Mouse (Mus musculus) forebrain, embryonic 14.5 days (tissue): Measurements from ENCODE around the gene Slf2. TPM values are rescaled to one million over a fixed set of nuclear protein-coding genes. Genes with fewer than 3 reads are reported as not detected.

Experiments used
- ATAC-seq: fragments of 200-750 bp; cut with Nextera tagmentation; 2 replicates; pipeline ENCODE4 v1.8.0; 2017; ENCODE audit warnings: mild to moderate bottlenecking, moderate library complexity
- DNase-seq: peaks from one replicate; pipeline ENCODE4 v3.0.0-alpha.2; 2015; ENCODE audit warnings: low spot score
- H3K27ac ChIP-seq: fragments of 300-500 bp; sonication (generic); 2 replicates; pipeline ENCODE4 v1.5.1; 2014; ENCODE audit warnings: low read depth, mild to moderate bottlenecking, control low read depth, low read length, moderate library complexity
- H3K27me3 ChIP-seq: fragments of 300-500 bp; sonication (generic); replicated peaks from 2 replicates; pipeline ENCODE4 v1.6.1; 2014; ENCODE audit warnings: low read length, control low read depth, mixed read lengths; ENCODE audit not compliant: control insufficient read depth, insufficient read depth
- H3K36me3 ChIP-seq: fragments of 300-500 bp; sonication (generic); 2 replicates; pipeline ENCODE4 v1.6.1; 2014; ENCODE audit warnings: low read length, control low read depth; ENCODE audit not compliant: control insufficient read depth, insufficient read depth
- H3K4me1 ChIP-seq: fragments of 300-500 bp; sonication (generic); 2 replicates; pipeline ENCODE4 v1.6.1; 2014; ENCODE audit warnings: antibody characterized with exemption, low read length, control low read depth; ENCODE audit not compliant: control insufficient read depth, insufficient read depth
- H3K4me2 ChIP-seq: fragments of 300-500 bp; sonication (generic); 2 replicates; pipeline ENCODE4 v1.6.1; 2014; ENCODE audit warnings: mild to moderate bottlenecking, control low read depth, low read length
- H3K4me3 ChIP-seq: fragments of 300-500 bp; sonication (generic); 2 replicates; pipeline ENCODE4 v1.5.1; 2014; ENCODE audit warnings: low read depth, low read length, control low read depth
- H3K9ac ChIP-seq: fragments of 300-500 bp; sonication (generic); 2 replicates; pipeline ENCODE4 v1.6.1; 2014; ENCODE audit warnings: mild to moderate bottlenecking, low read length, control low read depth, moderate library complexity
- H3K9me3 ChIP-seq: fragments of 300-500 bp; sonication (generic); replicated peaks from 2 replicates; pipeline ENCODE4 v1.6.1; 2016; ENCODE audit warnings: low read length, control low read depth, mixed read lengths; ENCODE audit not compliant: control insufficient read depth
- WGBS: fragments of 180-500 bp; shearing (Covaris S2); extraction: QIAGEN DNeasy Blood & Tissue Kit; methylation state at CpG from one replicate; pipeline ENCODE4 v1.1.7; 2014; 5-methylcytosine and 5-hydroxymethylcytosine counted together
- polyA plus RNA-seq: library from polyadenylated mRNA; unstranded; fragments of >200 nt; fragmentation: Nextera tagmentation; extraction: Ambion mirVana; gene quantifications from 2 replicates; pipeline ENCODE4 v1.2.1, GENCODE M21; 2014

The Slf2 gene
- 22.9 and 28.1 TPM in 2 replicates for polyA plus RNA-seq

DNA sequence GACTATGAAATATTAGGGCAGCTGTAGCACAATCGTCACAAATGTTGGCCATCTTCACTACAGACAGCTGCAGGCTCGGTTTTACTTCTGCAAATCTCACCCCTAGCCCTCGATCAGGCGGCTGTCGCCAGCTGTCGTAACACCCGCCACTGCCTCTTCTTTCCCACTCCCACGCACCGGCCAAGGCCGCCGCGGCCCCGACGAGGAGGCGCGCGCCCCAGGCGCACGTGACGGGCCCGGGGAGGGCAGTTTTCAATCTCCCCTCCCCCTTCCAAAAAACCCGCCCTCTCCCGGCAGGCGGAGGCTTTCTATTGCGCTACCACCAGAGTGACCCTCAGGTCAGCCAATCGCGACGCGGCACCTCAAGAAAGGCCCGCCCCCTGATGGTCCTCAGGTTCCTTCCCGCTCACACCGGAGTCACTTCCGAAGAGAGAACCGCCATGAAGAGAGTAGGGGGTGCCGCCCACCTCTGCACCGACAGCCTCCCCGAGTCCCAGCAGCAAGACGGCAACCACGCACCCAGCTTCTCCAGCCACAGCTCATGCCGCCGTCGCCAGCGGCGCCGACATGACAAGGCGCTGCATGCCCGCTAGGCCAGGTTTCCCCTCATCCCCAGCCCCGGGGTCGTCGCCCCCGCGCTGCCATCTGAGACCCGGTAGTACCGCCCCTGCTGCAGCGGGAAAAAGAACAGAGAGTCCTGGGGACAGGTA is at the start of gene Slf2:
Slf2 (plus strand) TSS at position 408 of the 710 bp plus-strand sequence.
- Histone ChIP-seq H3K36me3 (peaks cover 11% of the 10 kb centered on the region), H3K9ac (peak within 1 kb of the TSS; percentile 81), H3K9me3 (no peaks in the 10 kb centered on the region), H3K4me2 (peak within 1 kb of the TSS; percentile 73), H3K27ac (peak within 1 kb of the TSS; percentile 78), H3K27me3 (no peaks in the 10 kb centered on the region), H3K4me1 (peaks cover 9% of the 10 kb centered on the region), H3K4me3 (peak within 1 kb of the TSS; percentile 97)
- DNase-seq (peak; percentile 99), ATAC-seq (peak; percentile 98)
- WGBS, result under 1% methylated on average over 54 of the region's 55 CpGs

- Histone ChIP-seq H3K4me1 (peaks cover 14% of the 10 kb centered on the region), H3K4me2 (peak overlapping the region; percentile 59), H3K27ac (no peak overlapping the region), H3K9me3 (no peaks in the 10 kb centered on the region), H3K27me3 (peaks cover 40% of the 10 kb centered on the region), H3K9ac (peak overlapping the region; percentile 55), H3K36me3 (no peaks in the 10 kb centered on the region), H3K4me3 (peak overlapping the region; percentile 24)
- DNase-seq (peak; percentile 69), ATAC-seq (peak; percentile 53; the same call in 1 of the 2 replicates)
- WGBS, result under 1% methylated on average over 26 of the region's 31 CpGs
Observed at GRCm38 (mm10) chr19:44882552-44883024, 48.4 kb upstream of the Slf2 start.

DNA sequence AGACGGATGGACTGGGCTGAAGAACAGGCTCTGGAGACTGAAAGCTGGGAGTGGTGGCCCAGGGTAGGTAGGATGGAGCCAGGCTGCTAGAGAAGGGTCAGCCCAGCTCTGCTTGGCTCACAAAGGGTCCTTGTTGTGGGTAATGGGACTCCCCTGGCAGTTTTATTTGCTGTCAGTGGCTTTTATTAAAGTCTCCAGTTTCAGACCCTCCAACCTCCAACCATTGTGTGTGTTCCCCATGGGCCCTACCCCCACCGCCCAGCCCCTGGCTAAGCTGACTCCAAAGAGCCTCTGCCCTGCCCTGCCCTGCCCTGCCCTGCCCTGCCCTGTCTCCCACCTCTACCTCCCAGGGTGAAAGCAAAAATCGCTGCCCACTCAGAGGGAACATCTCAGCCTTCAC is 46.6 kb upstream of the Slf2 start:
- Histone ChIP-seq H3K27ac (no peak overlapping the region), H3K9ac (no peak overlapping the region), H3K9me3 (no peaks in the 10 kb centered on the region), H3K27me3 (peaks cover 50% of the 10 kb centered on the region), H3K4me1 (peaks cover 14% of the 10 kb centered on the region), H3K36me3 (no peaks in the 10 kb centered on the region), H3K4me2 (no peak overlapping the region), H3K4me3 (no peak overlapping the region)
- DNase-seq (no peak), ATAC-seq (no peak)
- 18% methylated on average over 3 of the region's 3 CpGs for WGBS

GRCm38 (mm10) chr19:44886475-44886874 is 44.5 kb upstream of the Slf2 start:
- ATAC-seq, result no peak
- H3K27ac ChIP-seq, result no peak overlapping the region
- WGBS, result 3% methylated on average over 3 of the region's 3 CpGs

DNA sequence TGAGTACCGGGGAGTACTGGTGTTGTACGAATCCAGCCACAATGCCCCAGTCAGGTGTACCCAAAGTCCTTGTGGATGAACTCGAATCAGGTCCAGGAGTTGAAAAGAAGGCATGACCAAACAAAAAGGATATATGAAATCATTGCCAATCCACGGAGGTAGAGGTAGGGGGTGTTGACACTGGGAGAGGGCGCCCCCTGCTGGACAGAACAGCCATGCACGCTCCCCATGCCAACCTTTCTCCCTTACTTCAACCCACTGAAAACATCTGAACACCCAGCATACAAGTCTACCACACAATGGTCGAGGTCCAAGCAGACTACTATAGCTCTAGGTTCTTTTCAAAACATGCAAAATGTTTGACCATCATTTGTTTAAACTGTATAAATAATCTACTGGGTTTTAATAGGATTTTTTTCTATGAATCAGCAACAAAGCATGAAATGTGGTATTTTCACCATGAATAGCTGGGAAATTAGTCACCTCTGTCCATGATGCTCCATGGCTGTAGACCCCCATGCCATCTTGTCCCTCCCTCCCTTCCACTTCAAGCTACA is 43.2 kb upstream of the Slf2 start:
- Histone ChIP-seq H3K4me1 (peaks cover 4% of the 10 kb centered on the region), H3K27me3 (peaks cover 71% of the 10 kb centered on the region), H3K4me3 (no peak overlapping the region), H3K4me2 (no peak overlapping the region), H3K9ac (no peak overlapping the region), H3K27ac (no peak overlapping the region), H3K36me3 (no peaks in the 10 kb centered on the region), H3K9me3 (no peaks in the 10 kb centered on the region)
- DNase-seq (peak; percentile 60), ATAC-seq (no peak)
- 17% methylated on average over 7 of the region's 7 CpGs for WGBS

More at GRCm38 (mm10) chr19:44886475-44886874, 44.5 kb upstream of the Slf2 start:
- Histone ChIP-seq H3K36me3 (no peaks in the 10 kb centered on the region), H3K27me3 (peaks cover 60% of the 10 kb centered on the region), H3K4me3 (no peak overlapping the region), H3K4me1 (peaks cover 13% of the 10 kb centered on the region), H3K9me3 (no peaks in the 10 kb centered on the region), H3K9ac (no peak overlapping the region), H3K4me2 (no peak overlapping the region)
- no peak for DNase-seq

GRCm38 (mm10) chr19:44889548-44889947 is 41.4 kb upstream of the Slf2 start:
- Histone ChIP-seq H3K9ac (no peak overlapping the region), H3K36me3 (no peaks in the 10 kb centered on the region), H3K27ac (no peak overlapping the region), H3K4me1 (peaks cover 3% of the 10 kb centered on the region; the same call in 1 of the 2 replicates), H3K4me2 (no peak overlapping the region), H3K27me3 (peaks cover 67% of the 10 kb centered on the region), H3K4me3 (no peak overlapping the region), H3K9me3 (no peaks in the 10 kb centered on the region)
- WGBS, result 0% methylated on average over 6 of the region's 6 CpGs
- no peak for ATAC-seq
- peak; percentile 31 for DNase-seq

DNA sequence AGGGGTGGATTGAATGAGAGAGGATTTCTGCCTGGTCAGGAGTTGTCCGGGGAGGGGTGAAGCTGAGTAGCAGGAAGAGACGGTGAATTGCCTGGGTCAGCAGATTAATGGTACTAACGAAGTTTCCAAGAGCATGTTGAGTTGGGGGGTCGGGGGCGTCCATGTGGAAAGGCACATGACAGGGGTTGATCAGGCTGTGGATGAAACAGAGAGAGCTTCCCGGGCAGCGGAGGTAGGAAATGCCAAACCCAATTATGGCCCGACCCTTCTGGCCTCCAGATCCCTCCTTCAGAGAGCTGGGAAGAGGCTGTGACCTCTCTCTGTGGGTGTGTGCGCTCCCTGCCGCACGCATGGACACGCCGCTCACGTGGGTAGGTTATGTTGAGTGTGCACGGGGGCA is 39.5 kb upstream of the Slf2 start:
- 35% methylated on average over 15 of the region's 15 CpGs for WGBS

DNA sequence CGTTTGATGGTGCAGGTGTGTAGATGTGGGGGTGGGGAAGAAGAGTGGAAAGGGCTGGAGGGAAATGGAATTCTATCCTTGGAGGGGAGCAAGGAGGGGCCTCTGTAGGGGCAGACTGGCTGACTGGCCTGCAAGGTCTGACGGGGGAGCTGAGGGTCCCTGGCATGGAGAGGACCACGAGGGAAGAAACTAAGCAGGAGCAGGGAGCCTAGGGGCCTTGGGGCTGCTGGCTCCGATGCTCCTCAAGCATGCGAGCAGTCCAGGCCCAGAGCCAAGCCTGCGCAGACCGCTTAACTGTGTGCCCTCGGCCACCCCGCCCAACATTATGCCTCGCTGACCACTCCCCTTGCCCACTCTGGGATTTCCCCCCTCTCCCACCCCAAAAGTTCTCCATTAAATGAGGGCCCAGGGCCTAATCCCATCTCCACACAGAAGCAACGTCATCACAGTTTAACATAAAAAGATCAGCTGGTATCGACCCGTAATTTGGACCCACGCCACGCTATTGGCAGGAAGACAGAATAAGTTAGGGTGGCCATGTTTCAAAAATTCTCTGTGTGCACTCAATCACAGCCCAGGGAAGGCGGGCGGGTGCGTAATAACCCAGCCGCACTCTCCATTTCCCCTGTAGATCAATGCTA is 37.6 kb upstream of the Slf2 start:
- Histone ChIP-seq H3K27ac (no peak overlapping the region), H3K4me2 (peak overlapping the region; percentile 24), H3K4me3 (no peak overlapping the region), H3K4me1 (peaks cover 3% of the 10 kb centered on the region; the same call in 1 of the 2 replicates), H3K27me3 (peaks cover 48% of the 10 kb centered on the region), H3K9ac (no peak overlapping the region), H3K36me3 (no peaks in the 10 kb centered on the region), H3K9me3 (no peaks in the 10 kb centered on the region)
- 24% methylated on average over 19 of the region's 19 CpGs for WGBS
- ATAC-seq (peak; percentile 58; the same call in 1 of the 2 replicates), DNase-seq (peak; percentile 74)

More for the DNA sequence above, 39.5 kb upstream of the Slf2 start:
- Histone ChIP-seq H3K9ac (no peak overlapping the region), H3K27ac (no peak overlapping the region), H3K27me3 (peaks cover 62% of the 10 kb centered on the region), H3K9me3 (no peaks in the 10 kb centered on the region), H3K36me3 (no peaks in the 10 kb centered on the region), H3K4me3 (no peak overlapping the region), H3K4me1 (peaks cover 3% of the 10 kb centered on the region; the same call in 1 of the 2 replicates), H3K4me2 (no peak overlapping the region)
- ATAC-seq (no peak), DNase-seq (no peak)
